Mouse (Mus musculus) kidney, postnatal 14 days (tissue): ENCODE results near the gene Wnk2.

ENCODE experiments used
- DNase-seq: peaks from one replicate; pipeline ENCODE4 v3.0.0; 2022; ENCODE audit warnings: mixed read lengths

The Wnk2 gene

GRCm38 (mm10) chr13:49175509-49175908 lies 27.7 kb upstream of the Wnk2 start:
- no peak for DNase-seq

GRCm38 (mm10) chr13:49172971-49173596 lies 25.3 kb upstream of the Wnk2 start:
- peak; percentile 92 for DNase-seq

GRCm38 (mm10) chr13:49172335-49172734 lies 24.5 kb upstream of the Wnk2 start:
- no peak for DNase-seq

GRCm38 (mm10) chr13:49171729-49172128 lies 23.9 kb upstream of the Wnk2 start:
- DNase-seq, result no peak

GRCm38 (mm10) chr13:49170623-49171022 lies 22.8 kb upstream of the Wnk2 start:
- no peak for DNase-seq

GRCm38 (mm10) chr13:49169448-49170207 lies 21.8 kb upstream of the Wnk2 start:
- peak; percentile 95 for DNase-seq

GRCm38 (mm10) chr13:49167081-49167480 lies 19.3 kb upstream of the Wnk2 start:
- no peak for DNase-seq

- DNase-seq, result no peak
Observed at GRCm38 (mm10) chr13:49163645-49164044, 15.8 kb upstream of the Wnk2 start.

GRCm38 (mm10) chr13:49162722-49163121 lies 14.9 kb upstream of the Wnk2 start:
- no peak for DNase-seq

- DNase-seq, result no peak
Observed at GRCm38 (mm10) chr13:49161236-49161635, 13.4 kb upstream of the Wnk2 start.

- peak; percentile 57 for DNase-seq
Observed at GRCm38 (mm10) chr13:49158040-49158713, 10.4 kb upstream of the Wnk2 start.

- DNase-seq, result no peak
Observed at GRCm38 (mm10) chr13:49156645-49157044, 8.8 kb upstream of the Wnk2 start.

- peak; percentile 48 for DNase-seq
Observed at GRCm38 (mm10) chr13:49154621-49155020, 6.8 kb upstream of the Wnk2 start.

- peak; percentile 39 for DNase-seq
Observed at GRCm38 (mm10) chr13:49154028-49154427, 6.2 kb upstream of the Wnk2 start.

GRCm38 (mm10) chr13:49148687-49149086 lies 873 bp upstream of the Wnk2 start:
- no peak for DNase-seq

- DNase-seq, result peak; percentile 21
Observed at GRCm38 (mm10) chr13:49147007-49147857, 582 bp downstream of the Wnk2 start.

GRCm38 (mm10) chr13:49146698-49147006 lies 1.2 kb downstream of the Wnk2 start:
- no peak for DNase-seq

- no peak for DNase-seq
Observed at GRCm38 (mm10) chr13:49146040-49146697, 1.6 kb downstream of the Wnk2 start.

- DNase-seq, result no peak
Observed at GRCm38 (mm10) chr13:49145396-49145795, 2.4 kb downstream of the Wnk2 start.

- DNase-seq, result no peak
Observed at GRCm38 (mm10) chr13:49144451-49144850, 3.4 kb downstream of the Wnk2 start.

GRCm38 (mm10) chr13:49143323-49143722 lies 4.5 kb downstream of the Wnk2 start:
- no peak for DNase-seq

- DNase-seq, result no peak
Observed at GRCm38 (mm10) chr13:49142396-49142795, 5.4 kb downstream of the Wnk2 start.

- DNase-seq, result peak; percentile 82
Observed at GRCm38 (mm10) chr13:49140567-49140966, 7.2 kb downstream of the Wnk2 start.
